Mouse (Mus musculus) c-Kit-negative CD71-positive TER-119-positive erythroid progenitor cells, embryonic 14.5 days (primary cell): ENCODE data around the gene Ablim1.

ENCODE experiments used
- DNase-seq: peaks from one replicate; pipeline ENCODE4 v3.0.0-alpha.2; 2013; ENCODE audit warnings: low read depth, low spot score

The Ablim1 gene

GRCm38 (mm10) chr19:57016995-57017784, 297.5 kb downstream of the Ablim1 start:
- no peak for DNase-seq

- DNase-seq: no peak
These were observed 299.9 kb downstream of the Ablim1 start for GRCm38 (mm10) chr19:57014808-57015207.

- no peak for DNase-seq
These were observed 301.4 kb downstream of the Ablim1 start for GRCm38 (mm10) chr19:57013271-57013677.

- DNase-seq: no peak
These were observed 302.7 kb downstream of the Ablim1 start for GRCm38 (mm10) chr19:57012068-57012467.

- no peak for DNase-seq
These were observed 304.7 kb downstream of the Ablim1 start for GRCm38 (mm10) chr19:57010064-57010463.

GRCm38 (mm10) chr19:57009653-57010052, 305.1 kb downstream of the Ablim1 start:
- no peak for DNase-seq

- DNase-seq: no peak
These were observed 306.7 kb downstream of the Ablim1 start, which contains the start of gene Afap1l2 for GRCm38 (mm10) chr19:57007781-57008710. Afap1l2 (minus strand) TSS chr19:57008228.

- DNase-seq: no peak
These were observed 307.4 kb downstream of the Ablim1 start for GRCm38 (mm10) chr19:57007291-57007690.

- DNase-seq: no peak
These were observed 307.9 kb downstream of the Ablim1 start for GRCm38 (mm10) chr19:57006841-57007240.

- no peak for DNase-seq
These were observed 309.7 kb downstream of the Ablim1 start for GRCm38 (mm10) chr19:57005062-57005461.

GRCm38 (mm10) chr19:57003460-57003810, 311.3 kb downstream of the Ablim1 start:
- DNase-seq: no peak

- DNase-seq: no peak
These were observed 311.8 kb downstream of the Ablim1 start for GRCm38 (mm10) chr19:57002741-57003459.

- no peak for DNase-seq
These were observed 312.8 kb downstream of the Ablim1 start for GRCm38 (mm10) chr19:57001926-57002325.

GRCm38 (mm10) chr19:57000592-57000991, 314.1 kb downstream of the Ablim1 start:
- DNase-seq: no peak

- DNase-seq: no peak
These were observed 314.9 kb downstream of the Ablim1 start for GRCm38 (mm10) chr19:56999781-57000180.

GRCm38 (mm10) chr19:56998910-56999309, 315.8 kb downstream of the Ablim1 start:
- no peak for DNase-seq

GRCm38 (mm10) chr19:56998331-56998730, 316.4 kb downstream of the Ablim1 start:
- no peak for DNase-seq

GRCm38 (mm10) chr19:56997164-56997599, 317.5 kb downstream of the Ablim1 start:
- DNase-seq: no peak

GRCm38 (mm10) chr19:56995441-56995840, 319.3 kb downstream of the Ablim1 start:
- DNase-seq: no peak

GRCm38 (mm10) chr19:56994653-56995052, 320.1 kb downstream of the Ablim1 start:
- DNase-seq: no peak

- DNase-seq: no peak
These were observed 321.0 kb downstream of the Ablim1 start for GRCm38 (mm10) chr19:56993763-56994162.
